Mouse (Mus musculus) brain, embryonic 18.5 days (tissue): ENCODE results near the gene Zfp281.

Experiments used
- DNase-seq: peaks from one replicate; pipeline ENCODE4 v3.0.0-alpha.2; 2012; ENCODE audit warnings: low read depth, low spot score

Zfp281 gene

GRCm38 (mm10) chr1:136658456-136659227 lies 33.9 kb downstream of the Zfp281 start:
- DNase-seq, result no peak

- DNase-seq, result no peak
Observed at GRCm38 (mm10) chr1:136659337-136659736, 34.6 kb downstream of the Zfp281 start.

GRCm38 (mm10) chr1:136659917-136660316 lies 35.2 kb downstream of the Zfp281 start:
- DNase-seq, result no peak

GRCm38 (mm10) chr1:136661511-136661910 lies 36.8 kb downstream of the Zfp281 start:
- DNase-seq, result no peak

- DNase-seq, result no peak
Observed at GRCm38 (mm10) chr1:136661939-136662563, 37.4 kb downstream of the Zfp281 start.

GRCm38 (mm10) chr1:136664921-136665582 lies 40.4 kb downstream of the Zfp281 start:
- peak; percentile 47 for DNase-seq

GRCm38 (mm10) chr1:136666513-136666912 lies 41.8 kb downstream of the Zfp281 start:
- no peak for DNase-seq

GRCm38 (mm10) chr1:136669926-136670325 lies 45.2 kb downstream of the Zfp281 start:
- DNase-seq, result no peak

- no peak for DNase-seq
Observed at GRCm38 (mm10) chr1:136670421-136670820, 45.7 kb downstream of the Zfp281 start.

- DNase-seq, result no peak
Observed at GRCm38 (mm10) chr1:136671767-136672434, 47.2 kb downstream of the Zfp281 start.

GRCm38 (mm10) chr1:136672564-136672963 lies 47.9 kb downstream of the Zfp281 start:
- DNase-seq, result no peak

GRCm38 (mm10) chr1:136673293-136673692 lies 48.6 kb downstream of the Zfp281 start:
- DNase-seq, result no peak

- no peak for DNase-seq
Observed at GRCm38 (mm10) chr1:136674548-136675455, 50.1 kb downstream of the Zfp281 start.

- no peak for DNase-seq
Observed at GRCm38 (mm10) chr1:136675736-136676444, 51.2 kb downstream of the Zfp281 start.

GRCm38 (mm10) chr1:136676445-136676755 lies 51.7 kb downstream of the Zfp281 start:
- DNase-seq, result no peak

- DNase-seq, result no peak
Observed at GRCm38 (mm10) chr1:136677847-136678325, 53.2 kb downstream of the Zfp281 start.

GRCm38 (mm10) chr1:136678836-136679235 lies 54.1 kb downstream of the Zfp281 start:
- no peak for DNase-seq
